Mouse (Mus musculus): ENCODE results near the gene Apoc1.

DNA sequence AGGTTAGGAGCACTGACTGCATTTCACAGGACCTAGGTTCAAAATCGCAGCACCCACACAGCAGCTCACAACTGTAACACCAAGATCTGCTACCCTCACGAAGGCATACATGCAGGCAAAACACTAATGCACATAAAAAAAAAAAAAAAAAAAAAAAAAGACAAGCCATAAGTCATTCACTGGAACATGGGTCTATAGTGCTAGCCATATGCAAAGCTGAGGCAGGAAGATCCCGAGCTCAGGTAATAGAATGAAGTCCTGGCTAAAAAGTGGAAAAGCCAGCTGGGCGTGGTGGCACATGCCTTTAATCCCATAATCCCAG lies 7.3 kb upstream of the Apoc1 start:
- TF ChIP-seq CTCF (IDR thresholded peaks at IDR 0.05; ENCODE audit: low read depth) (no peak), EP300 (optimal IDR thresholded peaks at IDR 0.05) (no peak)
